Mouse (Mus musculus) midbrain, embryonic 14.5 days (tissue): Measurements from ENCODE around the gene Mettl5. TPM values are rescaled to one million over a fixed set of nuclear protein-coding genes. Genes with fewer than 3 reads are reported as not detected.
A peak's percentile ranks its signal among the peaks of the same experiment; 100 is the strongest.

Experiments
- ATAC-seq: fragments of 200-750 bp; cut with Nextera tagmentation; 2 replicates; pipeline ENCODE4 v1.8.0; 2017; ENCODE audit warnings: moderate number of reproducible peaks, moderate library complexity; ENCODE audit not compliant: low FRiP score, low TSS enrichment
- DNase-seq: peaks from one replicate; pipeline ENCODE4 v3.0.0-alpha.2; 2015
- H3K27ac ChIP-seq: fragments of 300-500 bp; sonication (generic); replicated peaks from 2 replicates; pipeline ENCODE4 v1.5.1; 2014; ENCODE audit warnings: mild to moderate bottlenecking, low read depth, low read length, moderate library complexity
- H3K27me3 ChIP-seq: fragments of 300-500 bp; sonication (generic); 2 replicates; pipeline ENCODE4 v1.6.1; 2014; ENCODE audit warnings: low read length, control low read depth, mixed read lengths; ENCODE audit not compliant: control insufficient read depth, insufficient read depth
- H3K36me3 ChIP-seq: fragments of 300-500 bp; sonication (generic); 2 replicates; pipeline ENCODE4 v1.6.1; 2014; ENCODE audit warnings: low read length, control low read depth; ENCODE audit not compliant: control insufficient read depth, insufficient read depth
- H3K4me1 ChIP-seq: fragments of 300-500 bp; sonication (generic); 2 replicates; pipeline ENCODE4 v1.6.1; 2014; ENCODE audit warnings: mild to moderate bottlenecking, antibody characterized with exemption, low read length, control low read depth; ENCODE audit not compliant: control insufficient read depth, insufficient read depth
- H3K4me2 ChIP-seq: fragments of 300-500 bp; sonication (generic); 2 replicates; pipeline ENCODE4 v1.6.1; 2014; ENCODE audit warnings: mild to moderate bottlenecking, low read length, moderate library complexity
- H3K4me3 ChIP-seq: fragments of 300-500 bp; sonication (generic); replicated peaks from 2 replicates; pipeline ENCODE4 v1.5.1; 2014; ENCODE audit warnings: low read depth, low read length
- H3K9ac ChIP-seq: fragments of 300-500 bp; sonication (generic); replicated peaks from 2 replicates; pipeline ENCODE4 v1.6.1; 2014; ENCODE audit warnings: mild to moderate bottlenecking, low read length, moderate library complexity
- H3K9me3 ChIP-seq: fragments of 300-500 bp; sonication (generic); 2 replicates; pipeline ENCODE4 v1.6.1; 2016; ENCODE audit warnings: low read length, control low read depth, mixed read lengths; ENCODE audit not compliant: control insufficient read depth
- WGBS: fragments of 180-500 bp; shearing (Covaris S2); extraction: QIAGEN DNeasy Blood & Tissue Kit; methylation state at CpG from one replicate; pipeline ENCODE4 v1.1.7; 2014; 5-methylcytosine and 5-hydroxymethylcytosine counted together
- polyA plus RNA-seq: library from polyadenylated mRNA; unstranded; fragments of >200 nt; fragmentation: Nextera tagmentation; extraction: Ambion mirVana; gene quantifications from 2 replicates; pipeline ENCODE4 v1.2.1, GENCODE M21; 2014

Mettl5 gene
- polyA plus RNA-seq, 1 experiment from 2014 or later, result 27.7 TPM

- peaks cover 17% of the 10 kb centered on the region; the same call in 1 of the 2 replicates for H3K4me1 ChIP-seq
- WGBS, result 3% methylated on average over 13 of the region's 13 CpGs
- ATAC-seq, result no peak
- H3K27me3 ChIP-seq, result no peaks in the 10 kb centered on the region
- H3K36me3 ChIP-seq, result peaks cover 13% of the 10 kb centered on the region
- H3K27ac ChIP-seq, result peak overlapping the region; percentile 88
- no peaks in the 10 kb centered on the region for H3K9me3 ChIP-seq
- peak overlapping the region; percentile 99 for H3K9ac ChIP-seq
- no peak for DNase-seq
- H3K4me3 ChIP-seq, result peak overlapping the region; percentile 100
- H3K4me2 ChIP-seq, result peak overlapping the region; percentile 92
Measured at GRCm38 (mm10) chr2:69862117-69862657, 23.2 kb downstream of the Mettl5 start.

DNA sequence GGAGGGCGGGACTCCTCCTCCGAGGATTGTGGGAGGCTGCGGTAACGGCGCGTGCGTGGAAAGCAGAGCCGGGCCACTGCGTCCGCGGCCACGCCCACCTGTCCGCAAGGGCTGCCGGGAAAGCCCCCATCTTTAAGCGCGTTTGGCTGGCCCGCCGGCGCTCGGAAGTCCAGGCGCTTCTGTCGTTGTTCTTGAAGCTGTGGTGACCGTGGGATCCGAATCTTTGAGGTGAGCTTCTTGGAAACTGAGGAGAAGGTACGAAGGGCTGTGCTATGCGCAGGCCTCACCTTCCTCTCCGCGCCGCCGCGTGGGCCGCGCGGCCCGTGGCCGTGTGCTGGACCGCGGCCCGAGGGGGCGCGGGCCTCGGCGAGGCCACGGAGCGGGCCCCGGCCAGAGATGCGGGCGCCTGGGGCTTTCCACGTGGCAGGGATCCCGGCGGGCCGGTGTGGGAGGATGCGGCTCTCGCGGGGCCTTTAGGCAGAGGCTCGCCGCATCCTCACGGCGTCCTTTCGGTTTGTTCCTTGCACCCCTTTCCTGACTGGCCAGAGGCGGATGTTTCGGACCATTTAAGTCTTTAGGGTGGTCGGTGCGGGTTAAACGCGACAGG lies 23.8 kb downstream of the Mettl5 start, which contains the start of gene Ssb:
Gene Ssb (plus strand): TSS at position 78 of the 607 bp plus-strand sequence.
- H3K4me3 ChIP-seq, result peak within 1 kb of the TSS; percentile 100
- peaks cover 9% of the 10 kb centered on the region for H3K36me3 ChIP-seq
- peak within 1 kb of the TSS; percentile 88 for H3K27ac ChIP-seq
- H3K9ac ChIP-seq, result peak within 1 kb of the TSS; percentile 99
- H3K4me2 ChIP-seq, result peak within 1 kb of the TSS; percentile 92
- ATAC-seq (peak; percentile 98), DNase-seq (peak; percentile 97)
- H3K27me3 ChIP-seq, result no peaks in the 10 kb centered on the region
- WGBS, result under 1% methylated on average over 66 of the region's 66 CpGs
- H3K4me1 ChIP-seq, result peaks cover 17% of the 10 kb centered on the region; the same call in 1 of the 2 replicates
- H3K9me3 ChIP-seq, result no peaks in the 10 kb centered on the region

- 12% methylated on average over 13 of the region's 13 CpGs for WGBS
- Histone ChIP-seq H3K4me2 (peak overlapping the region; percentile 92), H3K27ac (peak overlapping the region; percentile 88), H3K27me3 (no peaks in the 10 kb centered on the region), H3K4me3 (peak overlapping the region; percentile 100), H3K9me3 (no peaks in the 10 kb centered on the region), H3K9ac (peak overlapping the region; percentile 99), H3K4me1 (peaks cover 17% of the 10 kb centered on the region; the same call in 1 of the 2 replicates), H3K36me3 (0 out of 2 replicates have a peak, but pooled peaks cover 3% of the 10 kb centered on the region)
- no peak for DNase-seq
- ATAC-seq, result peak; percentile 70; the same call in 1 of the 2 replicates
Measured at GRCm38 (mm10) chr2:69860972-69861452, 24.4 kb downstream of the Mettl5 start.

DNA sequence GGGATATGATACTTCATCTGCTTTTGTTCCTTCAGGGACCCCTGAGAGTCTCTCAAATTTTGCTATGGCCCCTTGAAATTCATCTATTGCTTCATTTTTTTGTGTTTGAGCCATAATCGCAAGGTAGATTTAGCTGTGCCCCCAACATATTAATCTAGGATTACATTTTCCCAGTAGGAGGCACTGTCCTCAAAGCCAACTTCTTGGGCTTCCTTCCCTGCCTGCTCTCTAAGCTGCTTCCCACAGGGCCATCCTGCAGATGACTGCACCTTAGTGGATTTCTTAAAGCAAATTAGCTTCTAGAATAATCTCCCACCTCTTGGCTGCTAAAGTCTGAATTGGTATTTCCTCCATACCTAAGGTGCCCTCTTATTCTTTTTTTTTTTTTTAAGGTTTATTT lies 27.5 kb downstream of the Mettl5 start:
- Histone ChIP-seq H3K9ac (no peak overlapping the region), H3K4me1 (peaks cover 9% of the 10 kb centered on the region; the same call in 1 of the 2 replicates), H3K9me3 (no peaks in the 10 kb centered on the region), H3K27me3 (no peaks in the 10 kb centered on the region), H3K27ac (no peak overlapping the region), H3K4me3 (no peak overlapping the region), H3K4me2 (no peak overlapping the region), H3K36me3 (no peaks in the 10 kb centered on the region)
- DNase-seq (peak; percentile 24), ATAC-seq (no peak)
- 70% methylated on average over 1 of the region's 1 CpGs for WGBS

- Histone ChIP-seq H3K4me2 (no peak overlapping the region), H3K4me3 (no peak overlapping the region), H3K36me3 (no peaks in the 10 kb centered on the region), H3K27ac (no peak overlapping the region), H3K27me3 (no peaks in the 10 kb centered on the region), H3K9me3 (no peaks in the 10 kb centered on the region), H3K9ac (no peak overlapping the region), H3K4me1 (peaks cover 2% of the 10 kb centered on the region; the same call in 1 of the 2 replicates)
- DNase-seq, result no peak
- WGBS, result 75% methylated on average over 8 of the region's 8 CpGs
- no peak for ATAC-seq
Measured at GRCm38 (mm10) chr2:69856392-69856791, 29.0 kb downstream of the Mettl5 start.

DNA sequence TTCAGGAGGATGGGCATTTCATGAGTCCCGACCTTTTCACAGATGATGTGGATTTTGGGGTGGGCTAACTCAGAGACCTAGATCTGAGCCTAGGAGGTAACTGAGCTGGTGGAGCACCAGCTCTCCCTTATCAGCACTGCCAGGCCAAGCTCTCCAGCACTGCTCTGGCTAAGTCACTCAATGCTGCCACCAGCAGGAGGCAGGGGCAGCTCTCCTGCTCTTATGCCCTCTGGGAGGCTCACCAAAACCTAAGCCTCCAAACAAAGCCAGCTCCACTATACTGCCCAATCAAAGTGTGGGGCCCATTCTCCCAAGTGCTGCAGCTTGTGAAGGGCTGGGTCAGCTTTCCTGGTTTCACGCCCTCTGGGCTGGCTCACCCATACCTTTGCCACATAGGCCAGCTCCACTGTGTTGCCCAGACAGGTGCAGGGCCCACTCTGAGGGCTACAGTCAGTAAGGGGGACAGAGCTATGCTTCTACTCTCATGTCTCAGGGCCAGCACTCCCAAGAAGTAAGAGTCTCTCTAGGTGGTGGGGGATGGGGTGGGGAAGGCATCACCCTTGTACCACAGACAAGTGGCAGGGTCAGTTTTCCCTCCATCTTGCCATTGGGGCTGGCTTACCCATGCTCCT lies 33.9 kb downstream of the Mettl5 start:
- Histone ChIP-seq H3K9me3 (no peaks in the 10 kb centered on the region), H3K27me3 (no peaks in the 10 kb centered on the region), H3K4me2 (no peak overlapping the region), H3K4me1 (no peaks in the 10 kb centered on the region), H3K36me3 (no peaks in the 10 kb centered on the region), H3K4me3 (no peak overlapping the region), H3K9ac (no peak overlapping the region), H3K27ac (no peak overlapping the region)
- DNase-seq (no peak), ATAC-seq (no peak)
- WGBS, result 59% methylated on average over 2 of the region's 2 CpGs

DNA sequence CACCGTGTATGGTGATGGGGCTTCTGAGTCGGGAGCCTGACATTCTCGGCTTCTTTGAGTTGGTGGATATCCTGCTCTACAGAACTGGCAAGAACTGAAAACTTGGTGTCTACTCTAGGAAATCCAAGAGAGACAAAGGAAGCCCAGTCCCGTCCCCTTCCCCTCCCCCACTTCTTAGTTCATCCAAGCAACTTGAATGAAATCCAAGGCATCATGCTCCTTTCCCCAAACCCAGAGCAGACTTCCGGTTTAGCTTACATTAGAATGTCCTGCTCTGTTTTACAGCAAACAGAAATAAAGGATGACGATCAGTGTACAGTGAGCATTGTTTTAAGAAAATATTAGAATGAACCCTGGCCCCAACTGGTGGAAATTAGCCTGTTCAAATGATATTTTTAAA lies 36.2 kb downstream of the Mettl5 start:
- no peak overlapping the region for H3K27ac ChIP-seq
- ATAC-seq, result no peak
- H3K4me3 ChIP-seq, result no peak overlapping the region
- no peaks in the 10 kb centered on the region for H3K9me3 ChIP-seq
- H3K27me3 ChIP-seq, result no peaks in the 10 kb centered on the region
- H3K4me2 ChIP-seq, result no peak overlapping the region
- H3K36me3 ChIP-seq, result no peaks in the 10 kb centered on the region
- DNase-seq, result peak; percentile 33
- no peak overlapping the region for H3K9ac ChIP-seq
- 72% methylated on average over 6 of the region's 6 CpGs for WGBS
- H3K4me1 ChIP-seq, result no peaks in the 10 kb centered on the region

DNA sequence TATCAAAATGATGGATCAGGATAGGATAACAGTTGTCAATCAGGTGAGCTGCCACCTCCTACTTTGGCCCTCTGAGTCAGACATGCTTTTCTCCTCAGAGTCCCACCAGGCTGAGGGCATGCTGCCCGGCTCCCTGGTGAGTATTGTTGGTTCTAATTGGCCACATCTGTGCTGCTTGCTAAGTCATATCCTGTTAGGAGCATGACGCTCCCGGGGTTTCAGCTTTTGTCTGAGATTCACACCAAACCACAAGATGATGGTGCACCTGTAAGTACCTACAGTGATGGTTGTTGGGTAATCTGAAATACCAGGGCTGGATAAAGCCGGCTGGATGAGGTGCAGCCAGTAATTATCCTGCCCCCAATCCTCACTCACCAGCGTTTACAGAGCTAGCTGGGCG lies 45.2 kb downstream of the Mettl5 start:
- no peak for ATAC-seq
- Histone ChIP-seq H3K27me3 (no peaks in the 10 kb centered on the region), H3K27ac (no peak overlapping the region)

More for the DNA sequence above, 45.2 kb downstream of the Mettl5 start:
- Histone ChIP-seq H3K4me1 (no peaks in the 10 kb centered on the region), H3K4me2 (no peak overlapping the region), H3K9me3 (no peaks in the 10 kb centered on the region), H3K4me3 (no peak overlapping the region), H3K36me3 (peaks cover 14% of the 10 kb centered on the region), H3K9ac (no peak overlapping the region)
- peak; percentile 49 for DNase-seq
- 27% methylated on average over 6 of the region's 6 CpGs for WGBS
